Mouse (Mus musculus): ENCODE results near the gene Apeh. TPM values are rescaled to one million over a fixed set of nuclear protein-coding genes. Genes with fewer than 3 reads are reported as not detected.
A peak's percentile ranks its signal among the peaks of the same experiment; 100 is the strongest.

Gene Apeh
- polyA plus RNA-seq, 1 experiment, result 206 TPM

GRCm38 (mm10) chr9:108069529-108069928 lies 24.9 kb downstream of the Apeh start:
- Histone ChIP-seq H3K27ac (ENCODE audit: control insufficient read depth, insufficient read depth, low read depth, low read length, poor library complexity) (no peak overlapping the region), H3K4me3 (replicated peaks; ENCODE audit: control insufficient read depth, low read depth, low read length) (no peak overlapping the region), H3K4me1 (ENCODE audit: control insufficient read depth, insufficient read depth, low read length) (no peaks in the 10 kb centered on the region)
- TF ChIP-seq CTCF (IDR thresholded peaks at IDR 0.05; ENCODE audit: control insufficient read depth, insufficient read depth, low read length), result no peak
- no peak for TF ChIP-seq POLR2A (IDR thresholded peaks at IDR 0.05; ENCODE audit: borderline replicate concordance, control insufficient read depth, low read depth, low read length)
- WGBS, result 91% methylated on average over 7 of the region's 7 CpGs

GRCm38 (mm10) chr9:108069007-108069406 lies 25.4 kb downstream of the Apeh start:
- no peaks in the 10 kb centered on the region for H3K4me1 ChIP-seq (ENCODE audit: control insufficient read depth, insufficient read depth, low read length)
- no peak overlapping the region for H3K27ac ChIP-seq (ENCODE audit: control insufficient read depth, insufficient read depth, low read depth, low read length, poor library complexity)
- no peak for TF ChIP-seq CTCF (IDR thresholded peaks at IDR 0.05; ENCODE audit: control insufficient read depth, insufficient read depth, low read length)
- TF ChIP-seq POLR2A (IDR thresholded peaks at IDR 0.05; ENCODE audit: borderline replicate concordance, control insufficient read depth, low read depth, low read length), result no peak
- 93% methylated on average over 9 of the region's 9 CpGs for WGBS
- H3K4me3 ChIP-seq (replicated peaks; ENCODE audit: control insufficient read depth, low read depth, low read length), result no peak overlapping the region

GRCm38 (mm10) chr9:108067900-108068299 lies 26.5 kb downstream of the Apeh start:
- Histone ChIP-seq H3K27ac (ENCODE audit: control insufficient read depth, insufficient read depth, low read depth, low read length, poor library complexity) (no peak overlapping the region), H3K4me1 (ENCODE audit: control insufficient read depth, insufficient read depth, low read length) (no peaks in the 10 kb centered on the region), H3K4me3 (replicated peaks; ENCODE audit: control insufficient read depth, low read depth, low read length) (no peak overlapping the region)
- 21% methylated on average over 8 of the region's 8 CpGs for WGBS
- TF ChIP-seq CTCF (IDR thresholded peaks at IDR 0.05; ENCODE audit: control insufficient read depth, insufficient read depth, low read length) (peak; percentile 82), POLR2A (IDR thresholded peaks at IDR 0.05; ENCODE audit: borderline replicate concordance, control insufficient read depth, low read depth, low read length) (no peak)

GRCm38 (mm10) chr9:108067199-108067598 lies 27.2 kb downstream of the Apeh start:
- WGBS, result 92% methylated on average over 7 of the region's 7 CpGs
- H3K4me3 ChIP-seq (replicated peaks; ENCODE audit: control insufficient read depth, low read depth, low read length), result no peak overlapping the region
- TF ChIP-seq POLR2A (IDR thresholded peaks at IDR 0.05; ENCODE audit: borderline replicate concordance, control insufficient read depth, low read depth, low read length), result no peak
- peak; percentile 2; the same call in 1 of the 2 replicates for TF ChIP-seq CTCF (IDR thresholded peaks at IDR 0.05; ENCODE audit: control insufficient read depth, insufficient read depth, low read length)

GRCm38 (mm10) chr9:108065491-108066011 lies 28.9 kb downstream of the Apeh start:
- TF ChIP-seq CTCF (IDR thresholded peaks at IDR 0.05; ENCODE audit: control insufficient read depth, insufficient read depth, low read length) (peak; percentile 79), POLR2A (IDR thresholded peaks at IDR 0.05; ENCODE audit: borderline replicate concordance, control insufficient read depth, low read depth, low read length) (no peak)
- H3K4me3 ChIP-seq (replicated peaks; ENCODE audit: control insufficient read depth, low read depth, low read length), result no peak overlapping the region
- H3K27ac ChIP-seq (ENCODE audit: control insufficient read depth, insufficient read depth, low read depth, low read length, poor library complexity), result no peak overlapping the region
- H3K4me1 ChIP-seq (ENCODE audit: control insufficient read depth, insufficient read depth, low read length), result no peaks in the 10 kb centered on the region
- WGBS, result 53% methylated on average over 5 of the region's 5 CpGs

More at GRCm38 (mm10) chr9:108067199-108067598, 27.2 kb downstream of the Apeh start:
- no peaks in the 10 kb centered on the region for H3K4me1 ChIP-seq (ENCODE audit: control insufficient read depth, insufficient read depth, low read length)
- H3K27ac ChIP-seq (ENCODE audit: control insufficient read depth, insufficient read depth, low read depth, low read length, poor library complexity), result no peak overlapping the region

GRCm38 (mm10) chr9:108063361-108063760 lies 31.0 kb downstream of the Apeh start:
- Histone ChIP-seq H3K4me3 (replicated peaks; ENCODE audit: control insufficient read depth, low read depth, low read length) (no peak overlapping the region), H3K4me1 (ENCODE audit: control insufficient read depth, insufficient read depth, low read length) (no peaks in the 10 kb centered on the region; the same call in 1 of the 2 replicates), H3K27ac (ENCODE audit: control insufficient read depth, insufficient read depth, low read depth, low read length, poor library complexity) (no peak overlapping the region)
- 90% methylated on average over 12 of the region's 12 CpGs for WGBS
- TF ChIP-seq POLR2A (IDR thresholded peaks at IDR 0.05; ENCODE audit: borderline replicate concordance, control insufficient read depth, low read depth, low read length) (no peak), CTCF (IDR thresholded peaks at IDR 0.05; ENCODE audit: control insufficient read depth, insufficient read depth, low read length) (no peak)

- Histone ChIP-seq H3K4me1 (ENCODE audit: control insufficient read depth, insufficient read depth, low read length) (no peaks in the 10 kb centered on the region; the same call in 1 of the 2 replicates), H3K4me3 (replicated peaks; ENCODE audit: control insufficient read depth, low read depth, low read length) (no peak overlapping the region), H3K27ac (ENCODE audit: control insufficient read depth, insufficient read depth, low read depth, low read length, poor library complexity) (no peak overlapping the region)
- no peak for TF ChIP-seq POLR2A (IDR thresholded peaks at IDR 0.05; ENCODE audit: borderline replicate concordance, control insufficient read depth, low read depth, low read length)
- TF ChIP-seq CTCF (IDR thresholded peaks at IDR 0.05; ENCODE audit: control insufficient read depth, insufficient read depth, low read length), result no peak
- WGBS, result 94% methylated on average over 3 of the region's 3 CpGs
These were observed 32.3 kb downstream of the Apeh start for GRCm38 (mm10) chr9:108062142-108062541.

- Histone ChIP-seq H3K4me1 (ENCODE audit: control insufficient read depth, insufficient read depth, low read length) (peaks cover under 1% of the 10 kb centered on the region), H3K27ac (ENCODE audit: control insufficient read depth, insufficient read depth, low read depth, low read length, poor library complexity) (no peak overlapping the region), H3K4me3 (replicated peaks; ENCODE audit: control insufficient read depth, low read depth, low read length) (no peak overlapping the region)
- TF ChIP-seq CTCF (IDR thresholded peaks at IDR 0.05; ENCODE audit: control insufficient read depth, insufficient read depth, low read length) (no peak), POLR2A (IDR thresholded peaks at IDR 0.05; ENCODE audit: borderline replicate concordance, control insufficient read depth, low read depth, low read length) (no peak)
- 94% methylated on average over 9 of the region's 9 CpGs for WGBS
These were observed 36.1 kb downstream of the Apeh start for GRCm38 (mm10) chr9:108058291-108058690.

- Histone ChIP-seq H3K4me1 (ENCODE audit: control insufficient read depth, insufficient read depth, low read length) (peaks cover 3% of the 10 kb centered on the region), H3K27ac (ENCODE audit: control insufficient read depth, insufficient read depth, low read depth, low read length, poor library complexity) (no peak overlapping the region), H3K4me3 (replicated peaks; ENCODE audit: control insufficient read depth, low read depth, low read length) (no peak overlapping the region)
- TF ChIP-seq CTCF (IDR thresholded peaks at IDR 0.05; ENCODE audit: control insufficient read depth, insufficient read depth, low read length), result no peak
- TF ChIP-seq POLR2A (IDR thresholded peaks at IDR 0.05; ENCODE audit: borderline replicate concordance, control insufficient read depth, low read depth, low read length), result no peak
- WGBS, result 91% methylated on average over 5 of the region's 5 CpGs
These were observed 37.2 kb downstream of the Apeh start for GRCm38 (mm10) chr9:108057262-108057562.
